Mouse (Mus musculus): ENCODE data around the gene Pitpnm1. TPM values are rescaled to one million over a fixed set of nuclear protein-coding genes. Genes with fewer than 3 reads are reported as not detected.
A peak's percentile ranks its signal among the peaks of the same experiment; 100 is the strongest.

The Pitpnm1 gene
- polyA plus RNA-seq, 1 experiment: 42.3 TPM

GRCm38 (mm10) chr19:4156073-4156579 lies 56.3 kb downstream of the Pitpnm1 start:
- Histone ChIP-seq H3K4me2 (ENCODE audit: low read depth) (no peak overlapping the region), H3K36me3 (ENCODE audit: control insufficient read depth, insufficient read depth) (peaks cover 12% of the 10 kb centered on the region), H3K4me3 (no peak overlapping the region)

GRCm38 (mm10) chr19:4156771-4157170 lies 57.0 kb downstream of the Pitpnm1 start:
- Histone ChIP-seq H3ac (ENCODE audit: control insufficient read depth, insufficient read length) (no peak overlapping the region), H3K36me3 (ENCODE audit: control insufficient read depth, insufficient read depth) (peaks cover 15% of the 10 kb centered on the region), H3K27me3 (ENCODE audit: control insufficient read depth, insufficient read depth, insufficient read length) (no peaks in the 10 kb centered on the region), H3K4me2 (ENCODE audit: low read depth) (no peak overlapping the region), H3K4me3 (no peak overlapping the region), H3K79me2 (ENCODE audit: control insufficient read depth, insufficient read depth) (peaks cover under 1% of the 10 kb centered on the region)
- TF ChIP-seq MYOG (IDR thresholded peaks at IDR 0.05; ENCODE audit: control insufficient read depth in 1 of 3, insufficient read depth in 1 of 3, insufficient read length in 2 of 3, low read depth in 2 of 3) (no peak), POLR2A (IDR thresholded peaks at IDR 0.05; ENCODE audit: insufficient read length, low read depth) (no peak), TCF12 (IDR thresholded peaks at IDR 0.05; ENCODE audit: insufficient read depth, poor library complexity, severe bottlenecking) (no peak), MAX (IDR thresholded peaks at IDR 0.05; ENCODE audit: low read depth) (no peak)

More at GRCm38 (mm10) chr19:4156073-4156579, 56.3 kb downstream of the Pitpnm1 start:
- Histone ChIP-seq H3K27me3 (ENCODE audit: control insufficient read depth, insufficient read depth, insufficient read length) (no peaks in the 10 kb centered on the region), H3ac (ENCODE audit: control insufficient read depth, insufficient read length) (no peak overlapping the region), H3K79me2 (ENCODE audit: control insufficient read depth, insufficient read depth) (no peaks in the 10 kb centered on the region)
- TF ChIP-seq REST (IDR thresholded peaks at IDR 0.05; ENCODE audit: insufficient read depth, insufficient read length): no peak
- TF ChIP-seq TCF3 (IDR thresholded peaks at IDR 0.05; ENCODE audit: insufficient read length, low read depth): no peak
- no peak for TF ChIP-seq SRF (IDR thresholded peaks at IDR 0.05; ENCODE audit: control insufficient read depth, insufficient read length, low read depth)
- TF ChIP-seq POLR2A (IDR thresholded peaks at IDR 0.05; ENCODE audit: insufficient read length, low read depth): peak; percentile 21
- peak; percentile 47 for TF ChIP-seq POLR2AphosphoS2 (IDR thresholded peaks at IDR 0.05; ENCODE audit: insufficient read length, low read depth)
- peak in 1 of 3 experiments; percentile 9 for TF ChIP-seq MYOG (IDR thresholded peaks at IDR 0.05; ENCODE audit: control insufficient read depth in 1 of 3, insufficient read depth in 1 of 3, insufficient read length in 2 of 3, low read depth in 2 of 3)
- TF ChIP-seq MAX (IDR thresholded peaks at IDR 0.05; ENCODE audit: low read depth): no peak
- no peak for TF ChIP-seq USF1 (IDR thresholded peaks at IDR 0.05; ENCODE audit: low read depth)
- no peak for TF ChIP-seq E2F4 (IDR thresholded peaks at IDR 0.05; ENCODE audit: insufficient read depth)
- no peak for TF ChIP-seq TCF12 (IDR thresholded peaks at IDR 0.05; ENCODE audit: insufficient read depth, poor library complexity, severe bottlenecking)
- TF ChIP-seq MYOD1 (IDR thresholded peaks at IDR 0.05; ENCODE audit: control insufficient read depth in 1 of 3, insufficient read length in 2 of 3, low read depth in 2 of 3): peak in 1 of 3 experiments; percentile 8
- TF ChIP-seq CEBPB (IDR thresholded peaks at IDR 0.05; ENCODE audit: insufficient read depth, poor library complexity, severe bottlenecking): no peak

- Histone ChIP-seq H3K36me3 (ENCODE audit: control insufficient read depth, insufficient read depth) (peaks cover 12% of the 10 kb centered on the region), H3K4me2 (ENCODE audit: low read depth) (no peak overlapping the region), H3K27me3 (ENCODE audit: control insufficient read depth, insufficient read depth, insufficient read length) (no peaks in the 10 kb centered on the region), H3ac (ENCODE audit: control insufficient read depth, insufficient read length) (no peak overlapping the region), H3K79me2 (ENCODE audit: control insufficient read depth, insufficient read depth) (peaks cover 13% of the 10 kb centered on the region), H3K4me3 (no peak overlapping the region)
- TF ChIP-seq MAX (IDR thresholded peaks at IDR 0.05; ENCODE audit: low read depth): no peak
- no peak for TF ChIP-seq E2F4 (IDR thresholded peaks at IDR 0.05; ENCODE audit: insufficient read depth)
- no peak for TF ChIP-seq TCF12 (IDR thresholded peaks at IDR 0.05; ENCODE audit: insufficient read depth, poor library complexity, severe bottlenecking)
- TF ChIP-seq MYOD1 (IDR thresholded peaks at IDR 0.05; ENCODE audit: control insufficient read depth in 1 of 3, insufficient read length in 2 of 3, low read depth in 2 of 3): no peak
- TF ChIP-seq SRF (IDR thresholded peaks at IDR 0.05; ENCODE audit: control insufficient read depth, insufficient read length, low read depth): no peak
- TF ChIP-seq USF1 (IDR thresholded peaks at IDR 0.05; ENCODE audit: low read depth): no peak
Observed at GRCm38 (mm10) chr19:4159049-4159448, 59.3 kb downstream of the Pitpnm1 start.

GRCm38 (mm10) chr19:4162646-4163542 lies 63.1 kb downstream of the Pitpnm1 start, which contains the start of gene Rps6kb2:
TSS of gene Rps6kb2 (minus strand) at chr19:4163354.
- peak within 1 kb of the TSS; percentile 54 for H3K4me3 ChIP-seq
- H3K4me2 ChIP-seq (ENCODE audit: low read depth): peak within 1 kb of the TSS; percentile 96
- TF ChIP-seq REST (IDR thresholded peaks at IDR 0.05; ENCODE audit: insufficient read depth, insufficient read length): no peak
- peak; percentile 80 for TF ChIP-seq CEBPB (IDR thresholded peaks at IDR 0.05; ENCODE audit: insufficient read depth, poor library complexity, severe bottlenecking)
- TF ChIP-seq TCF3 (IDR thresholded peaks at IDR 0.05; ENCODE audit: insufficient read length, low read depth): no peak
- TF ChIP-seq MYOD1 (IDR thresholded peaks at IDR 0.05; ENCODE audit: control insufficient read depth in 1 of 3, insufficient read length in 2 of 3, low read depth in 2 of 3): peak; percentile 2 to 81 (median 80)
- no peak for TF ChIP-seq USF1 (IDR thresholded peaks at IDR 0.05; ENCODE audit: low read depth)
- TF ChIP-seq POLR2A (IDR thresholded peaks at IDR 0.05; ENCODE audit: insufficient read length, low read depth): peak; percentile 65
- TF ChIP-seq MYOG (IDR thresholded peaks at IDR 0.05; ENCODE audit: control insufficient read depth in 1 of 3, insufficient read depth in 1 of 3, insufficient read length in 2 of 3, low read depth in 2 of 3): peak in 1 of 3 experiments; percentile 43
- TF ChIP-seq TCF12 (IDR thresholded peaks at IDR 0.05; ENCODE audit: insufficient read depth, poor library complexity, severe bottlenecking): no peak
- peak; percentile 84 for TF ChIP-seq SRF (IDR thresholded peaks at IDR 0.05; ENCODE audit: control insufficient read depth, insufficient read length, low read depth)
- TF ChIP-seq MAX (IDR thresholded peaks at IDR 0.05; ENCODE audit: low read depth): no peak
- no peak for TF ChIP-seq E2F4 (IDR thresholded peaks at IDR 0.05; ENCODE audit: insufficient read depth)
- peak; percentile 62 for TF ChIP-seq POLR2AphosphoS2 (IDR thresholded peaks at IDR 0.05; ENCODE audit: insufficient read length, low read depth)
- peak within 1 kb of the TSS; percentile 64 for H3ac ChIP-seq (ENCODE audit: control insufficient read depth, insufficient read length)
- no peaks in the 10 kb centered on the region for H3K27me3 ChIP-seq (ENCODE audit: control insufficient read depth, insufficient read depth, insufficient read length)
- H3K36me3 ChIP-seq (ENCODE audit: control insufficient read depth, insufficient read depth): peaks cover 10% of the 10 kb centered on the region
- peaks cover 13% of the 10 kb centered on the region for H3K79me2 ChIP-seq (ENCODE audit: control insufficient read depth, insufficient read depth)
